Mouse (Mus musculus) ES-Bruce4 (cell line): ENCODE measurements around the gene Fbxo6. TPM values are rescaled to one million over a fixed set of nuclear protein-coding genes. Genes with fewer than 3 reads are reported as not detected.

ENCODE experiments used
- H3K27ac ChIP-seq: 2 replicates; pipeline ENCODE4 v1.5.1; 2012; ENCODE audit warnings: low read length, inconsistent platforms; ENCODE audit not compliant: insufficient read depth
- H3K27me3 ChIP-seq: 2 replicates; pipeline ENCODE4 v1.6.1; 2012; ENCODE audit warnings: mild to moderate bottlenecking, low read length, inconsistent platforms; ENCODE audit not compliant: control insufficient read depth, poor library complexity, insufficient read depth, severe bottlenecking
- H3K36me3 ChIP-seq: 2 replicates; pipeline ENCODE4 v1.6.1; 2012; ENCODE audit warnings: inconsistent platforms, mild to moderate bottlenecking, low read length, moderate library complexity; ENCODE audit not compliant: control insufficient read depth, poor library complexity, insufficient read depth, severe bottlenecking
- H3K4me1 ChIP-seq: one replicate; pipeline ENCODE4 v1.8.1; 2011; ENCODE audit warnings: low read length; ENCODE audit not compliant: control insufficient read depth, insufficient read depth
- H3K4me3 ChIP-seq: 2 replicates; pipeline ENCODE4 v1.5.1; 2011; ENCODE audit warnings: low read depth, mild to moderate bottlenecking, low read length
- H3K9ac ChIP-seq: 2 replicates; pipeline ENCODE4 v1.6.1; 2012; ENCODE audit warnings: low read depth, mild to moderate bottlenecking, inconsistent platforms; ENCODE audit not compliant: poor library complexity, severe bottlenecking
- H3K9me3 ChIP-seq: replicated peaks from 2 replicates; pipeline ENCODE4 v1.6.1; 2012; ENCODE audit warnings: mild to moderate bottlenecking, low read length, inconsistent platforms; ENCODE audit not compliant: control insufficient read depth, poor library complexity, insufficient read depth, severe bottlenecking
- CTCF ChIP-seq: IDR thresholded peaks from one replicate; pipeline ENCODE4 v1.8.1; 2011; ENCODE audit warnings: low read depth, low read length
- EP300 ChIP-seq: IDR thresholded peaks from 2 replicates; pipeline ENCODE4 v1.6.1; 2011; ENCODE audit warnings: low read depth, low read length; ENCODE audit not compliant: insufficient read depth
- POLR2A ChIP-seq: IDR thresholded peaks from one replicate; pipeline ENCODE4 v1.8.1; 2011; ENCODE audit warnings: low read length; ENCODE audit not compliant: insufficient read depth
- polyA plus RNA-seq: library from polyadenylated mRNA; stranded (reverse); fragments of >200 nt; gene quantifications from 2 replicates; pipeline ENCODE4 v1.2.4, GENCODE M21; 2011; ENCODE audit warnings: low read depth; ENCODE audit not compliant: missing spikeins, insufficient read depth, insufficient read length

Fbxo6 gene
- polyA plus RNA-seq, 1 experiment, result 41.6 TPM

- Histone ChIP-seq H3K27me3 (no peaks in the 10 kb centered on the region), H3K27ac (no peak overlapping the region), H3K4me3 (no peak overlapping the region), H3K4me1 (no peaks in the 10 kb centered on the region), H3K9me3 (no peaks in the 10 kb centered on the region), H3K36me3 (no peaks in the 10 kb centered on the region), H3K9ac (no peak overlapping the region)
- TF ChIP-seq EP300 (no peak), CTCF (no peak), POLR2A (no peak)
Measured at GRCm38 (mm10) chr4:148137503-148137902, 14.4 kb downstream of the Fbxo6 start.

GRCm38 (mm10) chr4:148134988-148135387 lies 17.0 kb downstream of the Fbxo6 start:
- no peaks in the 10 kb centered on the region for H3K4me1 ChIP-seq
- no peaks in the 10 kb centered on the region for H3K27me3 ChIP-seq
- H3K9me3 ChIP-seq, result no peaks in the 10 kb centered on the region
- H3K27ac ChIP-seq, result no peak overlapping the region
- no peaks in the 10 kb centered on the region for H3K36me3 ChIP-seq
- H3K4me3 ChIP-seq, result no peak overlapping the region
- H3K9ac ChIP-seq, result no peak overlapping the region
- no peak for TF ChIP-seq CTCF
- no peak for TF ChIP-seq EP300
- TF ChIP-seq POLR2A, result no peak

GRCm38 (mm10) chr4:148131497-148132081 lies 20.4 kb downstream of the Fbxo6 start:
- no peak for TF ChIP-seq POLR2A
- no peak for TF ChIP-seq CTCF
- no peak for TF ChIP-seq EP300
- Histone ChIP-seq H3K9ac (peak overlapping the region; percentile 52), H3K27me3 (no peaks in the 10 kb centered on the region), H3K9me3 (no peaks in the 10 kb centered on the region), H3K4me3 (peak overlapping the region; percentile 32), H3K4me1 (no peaks in the 10 kb centered on the region), H3K36me3 (no peaks in the 10 kb centered on the region), H3K27ac (no peak overlapping the region)

GRCm38 (mm10) chr4:148130561-148131413 lies 21.2 kb downstream of the Fbxo6 start, which contains the start of gene Draxin:
TSS of gene Draxin (minus strand) at chr4:148130698.
- peak within 1 kb of the TSS; percentile 32 for H3K4me3 ChIP-seq
- H3K4me1 ChIP-seq, result no peaks in the 10 kb centered on the region
- H3K9ac ChIP-seq, result peak within 1 kb of the TSS; percentile 52
- no peak for TF ChIP-seq POLR2A
- no peak for TF ChIP-seq EP300
- TF ChIP-seq CTCF, result no peak
- H3K36me3 ChIP-seq, result no peaks in the 10 kb centered on the region
- H3K27ac ChIP-seq, result no peak within 1 kb of the TSS
- no peaks in the 10 kb centered on the region for H3K27me3 ChIP-seq
- no peaks in the 10 kb centered on the region for H3K9me3 ChIP-seq

DNA sequence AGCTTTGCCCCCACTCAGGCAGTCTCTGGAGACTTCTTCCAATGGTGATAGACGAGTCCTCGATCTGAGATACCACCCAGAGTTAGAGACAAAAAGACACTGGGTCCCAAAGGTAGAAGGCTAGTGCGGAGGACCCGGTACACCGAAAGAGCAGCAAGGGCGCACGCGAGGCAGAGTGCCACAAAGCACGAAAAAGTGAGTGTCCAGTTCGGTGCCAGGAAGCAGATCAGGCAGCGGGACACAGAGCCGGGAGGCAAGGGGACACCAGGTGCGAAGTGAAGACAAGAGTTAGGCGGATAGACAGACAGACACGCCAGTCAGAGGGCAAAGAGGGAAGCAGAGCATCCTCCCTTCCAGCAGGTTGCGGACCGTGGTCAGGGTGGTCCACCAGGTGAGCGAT lies 21.8 kb downstream of the Fbxo6 start, which contains the start of gene Mad2l2:
Gene Mad2l2 (plus strand): TSS at position 252 of the 400 bp plus-strand sequence.
- Histone ChIP-seq H3K9ac (peak within 1 kb of the TSS; percentile 52), H3K4me3 (peak within 1 kb of the TSS; percentile 32), H3K9me3 (no peaks in the 10 kb centered on the region), H3K27ac (no peak within 1 kb of the TSS), H3K36me3 (no peaks in the 10 kb centered on the region), H3K27me3 (no peaks in the 10 kb centered on the region), H3K4me1 (no peaks in the 10 kb centered on the region)
- TF ChIP-seq EP300 (no peak), CTCF (no peak), POLR2A (no peak)

DNA sequence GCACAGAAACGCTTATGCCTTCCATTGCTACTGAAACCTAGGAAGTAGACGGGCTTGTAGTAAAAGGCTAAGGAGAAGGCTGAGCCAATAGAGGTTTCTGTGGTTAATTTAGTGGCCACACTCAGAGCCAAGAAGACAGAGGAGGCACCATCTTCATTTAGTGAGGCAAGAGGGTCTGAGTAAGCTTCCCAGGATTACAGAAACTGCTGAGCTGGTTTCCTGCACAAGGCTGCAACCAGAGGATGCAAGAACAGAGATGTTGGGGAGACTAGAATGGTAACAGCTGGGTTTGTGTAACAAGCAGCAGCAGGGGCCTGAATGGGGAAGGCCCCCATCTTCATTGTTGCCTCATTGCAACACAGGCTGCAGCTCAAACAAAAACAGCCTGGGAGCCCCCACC lies 23.3 kb downstream of the Fbxo6 start:
- Histone ChIP-seq H3K27ac (no peak overlapping the region), H3K9ac (no peak overlapping the region), H3K9me3 (no peaks in the 10 kb centered on the region), H3K27me3 (no peaks in the 10 kb centered on the region), H3K4me1 (no peaks in the 10 kb centered on the region), H3K4me3 (no peak overlapping the region), H3K36me3 (no peaks in the 10 kb centered on the region)
- TF ChIP-seq EP300 (no peak), CTCF (no peak), POLR2A (no peak)
